Mouse (Mus musculus) ES-CJ7 (cell line): Measurements from ENCODE around the gene Dpf1.

Source experiments
- DNase-seq: peaks from one replicate; pipeline ENCODE4 v3.0.0; 2011; ENCODE audit warnings: low read depth, low spot score

The Dpf1 gene

DNA sequence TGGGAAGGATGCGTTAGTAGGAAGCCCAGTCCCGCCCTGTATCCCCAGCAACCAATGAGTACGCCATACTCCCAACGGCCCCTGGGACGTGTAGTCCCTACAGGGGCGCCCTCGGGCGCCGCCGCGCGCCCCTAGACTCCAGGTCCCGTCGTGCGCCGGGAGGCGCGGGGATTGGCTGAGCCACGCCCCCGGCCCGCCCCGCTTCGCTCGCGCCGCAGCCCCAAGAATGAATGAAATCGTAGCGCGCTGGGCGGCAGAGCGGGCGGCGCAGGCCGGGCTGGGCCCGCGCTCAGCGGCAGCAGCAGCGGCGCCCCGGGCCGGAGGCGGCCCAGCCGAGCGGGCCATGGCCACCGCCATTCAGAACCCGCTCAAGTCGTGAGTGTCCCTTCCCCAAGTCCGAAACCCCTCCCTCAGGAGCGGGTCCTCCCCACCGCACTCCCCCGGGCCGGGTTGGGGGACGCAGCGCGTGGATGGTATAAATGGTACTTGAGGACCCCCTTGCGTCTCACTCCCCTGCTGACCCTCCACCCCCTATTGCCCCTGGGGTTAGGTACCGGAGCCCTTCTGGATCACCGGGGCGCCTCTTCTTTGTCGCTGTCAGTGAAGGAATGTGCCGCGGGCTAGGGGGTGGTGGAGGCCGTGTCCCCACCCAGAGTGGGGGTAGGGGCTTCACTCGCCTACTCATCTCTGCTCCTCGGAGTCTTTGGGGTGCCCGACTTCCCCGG lies at the start of gene Dpf1:
Dpf1 (plus strand) TSS at position 214 of the 725 bp plus-strand sequence.
- peak; percentile 89 for DNase-seq

GRCm38 (mm10) chr7:29255875-29256274 lies 47.9 kb upstream of the Dpf1 start:
- no peak for DNase-seq

- no peak for DNase-seq
These were observed 46.4 kb upstream of the Dpf1 start for GRCm38 (mm10) chr7:29257368-29257767.

GRCm38 (mm10) chr7:29259781-29260730 lies 43.7 kb upstream of the Dpf1 start:
- DNase-seq, result no peak

DNA sequence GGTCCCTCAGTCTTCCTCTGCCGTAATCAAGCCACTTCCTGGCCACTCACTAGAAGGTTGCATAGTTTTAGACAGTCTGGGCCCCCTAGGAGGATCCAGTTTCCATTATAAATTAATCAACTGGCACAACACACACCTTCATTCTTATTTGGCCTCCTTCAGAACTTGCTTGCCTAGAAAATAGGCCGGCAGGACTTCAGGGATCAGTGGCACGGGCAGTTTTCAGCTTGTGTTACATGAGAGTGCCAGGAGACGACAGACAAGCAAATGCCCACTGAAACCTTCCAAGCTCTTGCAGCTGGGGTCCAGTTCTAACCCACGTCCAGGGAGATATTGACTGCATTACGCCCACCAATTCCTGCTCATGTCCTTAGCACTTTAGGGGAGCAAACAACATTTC lies 41.6 kb upstream of the Dpf1 start:
- DNase-seq, result no peak

DNA sequence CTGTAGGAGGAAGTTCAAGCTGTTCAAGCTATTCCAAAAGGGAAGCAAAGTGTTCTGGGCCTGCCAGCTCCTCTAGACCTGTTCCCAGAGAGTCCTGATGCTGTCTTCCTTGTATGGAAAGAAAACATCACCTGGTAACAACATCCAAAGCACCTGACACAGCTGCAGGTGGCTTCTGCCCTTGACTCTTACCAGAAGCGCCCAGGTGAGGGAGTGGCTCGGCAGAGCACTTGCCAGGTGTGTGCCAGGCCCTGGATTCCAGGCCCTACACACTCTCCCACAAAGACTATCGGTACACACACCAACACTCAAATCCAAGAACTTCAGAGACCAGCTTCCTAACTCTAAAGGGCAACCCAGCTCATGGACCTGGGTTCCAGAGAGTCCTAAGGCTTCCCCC lies 39.9 kb upstream of the Dpf1 start:
- DNase-seq, result no peak

DNA sequence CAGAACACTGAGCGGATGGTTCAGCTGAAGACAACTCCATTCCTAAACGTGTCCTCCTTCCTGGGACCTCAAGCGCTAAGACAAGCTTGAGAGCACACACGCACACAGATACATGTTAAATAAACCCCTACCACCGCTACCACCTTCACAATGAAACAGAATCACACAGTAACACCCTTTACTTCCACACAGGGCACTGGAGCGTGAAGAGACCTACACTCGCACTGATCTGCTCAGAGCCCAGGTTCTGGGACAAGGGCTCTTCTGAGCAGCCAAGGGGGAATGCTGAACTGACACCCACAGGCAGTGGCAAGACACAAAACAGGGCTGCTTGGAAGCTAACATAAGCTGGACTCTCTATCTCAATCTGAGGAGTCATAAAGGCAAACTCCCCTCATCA lies 38.1 kb upstream of the Dpf1 start:
- no peak for DNase-seq

GRCm38 (mm10) chr7:29266931-29267330 lies 36.8 kb upstream of the Dpf1 start:
- no peak for DNase-seq

- DNase-seq, result no peak
These were observed 33.3 kb upstream of the Dpf1 start for GRCm38 (mm10) chr7:29270445-29270844.

DNA sequence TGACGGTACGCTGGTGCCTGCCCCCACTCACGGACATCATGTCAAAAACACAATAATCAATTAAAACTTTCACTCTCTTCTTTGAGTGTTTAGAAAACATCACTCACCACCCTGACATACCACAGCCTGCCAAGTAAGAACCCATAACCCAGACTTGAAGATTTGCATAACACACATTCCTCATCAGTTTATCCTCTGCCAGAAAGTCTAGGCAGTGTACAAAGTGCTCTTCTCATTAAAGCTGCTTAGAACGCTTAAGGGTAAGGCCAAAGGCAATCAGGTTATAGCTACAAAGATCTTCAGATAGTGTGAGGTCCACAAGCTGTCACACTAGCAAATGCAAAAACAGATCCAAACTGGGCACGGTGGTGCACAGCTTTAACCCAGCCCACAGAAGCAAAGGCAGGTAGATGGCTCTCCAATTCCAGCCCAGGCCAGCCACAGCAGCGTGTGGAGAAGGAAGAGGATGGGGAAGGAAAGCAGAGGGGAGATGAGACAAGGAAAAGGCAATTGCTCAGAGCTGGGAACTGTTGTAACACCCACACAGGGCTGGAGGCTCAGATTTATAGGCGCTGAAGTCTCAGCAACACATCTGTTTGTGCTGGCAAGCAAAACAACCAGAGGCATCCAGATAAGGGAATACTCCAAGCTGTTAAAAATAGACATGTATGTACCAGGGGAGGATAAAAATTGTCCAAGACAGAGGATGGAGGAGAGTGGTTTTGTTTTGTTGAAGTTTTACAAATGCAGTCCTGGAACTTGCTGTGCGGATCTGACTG lies 31.9 kb upstream of the Dpf1 start:
- no peak for DNase-seq

GRCm38 (mm10) chr7:29276715-29277114 lies 27.0 kb upstream of the Dpf1 start:
- no peak for DNase-seq

GRCm38 (mm10) chr7:29277510-29277909 lies 26.2 kb upstream of the Dpf1 start:
- no peak for DNase-seq

- DNase-seq, result no peak
These were observed 24.5 kb upstream of the Dpf1 start for GRCm38 (mm10) chr7:29279261-29279660.

DNA sequence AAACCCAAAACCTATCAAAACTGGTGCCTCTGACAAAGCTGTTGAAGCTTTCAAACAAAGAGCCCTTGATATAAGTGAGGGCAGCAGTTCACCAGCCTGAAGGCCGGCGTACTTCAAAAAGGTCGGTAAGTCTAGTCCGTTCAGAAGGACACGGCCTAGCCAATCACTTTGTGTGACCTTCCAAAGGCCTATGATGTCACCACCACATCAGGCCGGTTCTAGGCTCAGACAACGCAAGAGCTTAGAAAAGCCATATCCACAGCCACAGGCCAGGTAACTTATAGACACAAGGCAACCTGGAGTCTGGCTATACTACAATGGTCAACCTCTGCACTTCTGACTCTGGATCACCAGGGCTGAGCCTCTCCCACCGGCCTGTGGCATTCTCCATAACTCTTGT lies 23.8 kb upstream of the Dpf1 start:
- peak; percentile 43 for DNase-seq

- DNase-seq, result no peak
These were observed 22.9 kb upstream of the Dpf1 start for GRCm38 (mm10) chr7:29280801-29281200.

DNA sequence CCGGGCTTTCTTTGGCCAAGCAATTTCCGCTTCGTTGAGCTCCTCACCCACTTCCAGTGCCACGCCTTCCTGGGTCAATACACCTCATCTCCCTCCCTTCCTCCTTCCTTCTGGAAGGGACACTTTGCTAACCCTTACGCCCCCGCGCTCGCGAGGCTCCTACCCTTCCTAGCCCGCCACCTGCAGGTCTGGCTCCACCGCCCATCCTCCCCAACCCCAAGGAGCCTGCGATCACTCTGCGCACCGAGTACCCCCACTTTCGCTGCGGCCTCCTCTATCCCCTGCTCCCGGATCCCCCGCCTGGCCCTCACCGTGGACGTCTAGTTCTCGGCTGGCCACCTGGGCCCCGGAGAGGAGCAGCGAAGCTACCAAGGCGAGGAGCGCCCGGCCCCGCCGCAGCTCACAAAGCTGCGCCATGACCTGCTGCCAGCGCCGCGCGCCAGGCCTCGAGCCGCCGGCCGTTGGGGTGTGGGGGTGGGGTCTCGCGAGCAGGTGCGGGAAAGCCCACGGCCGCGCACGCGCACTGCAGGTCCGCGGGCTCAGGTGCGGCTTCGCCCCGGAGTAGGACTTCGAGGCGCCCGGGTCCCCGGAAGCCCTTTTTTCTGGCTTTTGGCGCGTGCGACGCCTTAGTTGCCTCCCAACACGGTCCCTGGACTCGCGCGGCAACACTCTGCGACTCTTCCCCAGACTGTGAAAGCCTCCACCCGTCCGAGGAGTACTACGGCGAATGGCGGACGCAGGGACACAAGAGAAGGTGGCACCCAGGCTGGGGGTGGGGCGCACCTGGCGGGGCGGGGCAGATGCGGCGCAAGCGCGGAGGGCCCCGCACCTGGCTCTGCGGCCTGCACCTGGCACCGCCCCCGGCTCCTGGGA lies 22.3 kb upstream of the Dpf1 start, which contains the start of gene Spint2:
Spint2 (minus strand) TSS at position 712 of the 873 bp plus-strand sequence.
- peak; percentile 89 for DNase-seq

- DNase-seq, result no peak
These were observed 21.6 kb upstream of the Dpf1 start for GRCm38 (mm10) chr7:29282074-29282554.

GRCm38 (mm10) chr7:29283876-29284275 lies 19.9 kb upstream of the Dpf1 start:
- no peak for DNase-seq

DNA sequence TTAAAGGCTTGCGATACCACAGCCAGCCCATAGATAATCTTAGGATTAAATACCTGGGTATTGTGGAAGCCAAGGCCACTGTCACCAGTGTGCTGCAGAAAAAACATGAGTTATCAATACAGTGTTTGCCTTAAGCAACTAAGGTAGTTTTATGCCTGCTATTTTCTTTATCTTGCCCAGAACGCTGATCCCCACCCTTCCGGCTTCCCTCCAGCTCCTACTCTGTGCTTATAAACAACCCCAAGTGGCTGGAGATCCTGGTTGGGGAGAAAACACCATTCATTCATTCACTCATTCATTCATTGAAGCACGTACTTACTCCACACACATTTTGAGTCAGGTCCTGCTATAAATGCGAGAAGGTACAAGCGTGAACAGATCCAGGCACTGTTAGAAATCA lies 19.2 kb upstream of the Dpf1 start:
- DNase-seq, result no peak

DNA sequence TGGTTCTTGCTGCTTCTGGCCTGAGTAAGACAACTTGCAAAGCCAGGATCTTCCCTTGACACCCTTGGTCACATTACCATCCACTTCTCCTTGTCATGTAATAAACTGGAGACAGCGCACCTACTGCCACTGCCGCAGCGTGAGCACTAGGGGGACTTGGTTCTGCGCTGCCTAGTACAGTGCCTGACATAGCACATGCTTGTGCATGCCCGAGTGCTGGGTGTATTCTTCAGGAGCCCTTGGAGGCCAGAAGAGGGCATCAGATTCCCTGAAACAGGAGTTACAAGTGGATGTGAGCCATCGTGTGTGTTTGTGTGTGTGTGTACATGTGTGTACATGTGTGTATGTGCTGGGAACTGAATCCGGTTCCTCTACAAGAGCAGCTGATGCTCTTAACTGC lies 16.3 kb upstream of the Dpf1 start:
- DNase-seq, result peak; percentile 80

- peak; percentile 22 for DNase-seq
These were observed 15.7 kb upstream of the Dpf1 start for GRCm38 (mm10) chr7:29288079-29288478.
